Mouse (Mus musculus) heart, postnatal 4 days (tissue): ENCODE measurements around the gene Cryba4. TPM values are rescaled to one million over a fixed set of nuclear protein-coding genes. Genes with fewer than 3 reads are reported as not detected.

Source experiments
- DNase-seq: peaks from one replicate; pipeline ENCODE4 v3.0.0; 2021
- total RNA-seq, 2 experiments: library from RNA; stranded (reverse); gene quantifications; 2 replicates each; pipeline ENCODE4 v1.2.3; 2021

Gene Cryba4
- total RNA-seq, 2 experiments from 2014 or later: 1.7 to 2.3 TPM

- DNase-seq: no peak
Measured at GRCm38 (mm10) chr5:112235806-112236205, 16.5 kb downstream of the Cryba4 start.

- no peak for DNase-seq
Measured at GRCm38 (mm10) chr5:112228240-112229076, 23.9 kb downstream of the Cryba4 start.

- no peak for DNase-seq
Measured at GRCm38 (mm10) chr5:112227898-112228239, 24.4 kb downstream of the Cryba4 start.

GRCm38 (mm10) chr5:112227354-112227753 lies 25.0 kb downstream of the Cryba4 start:
- no peak for DNase-seq

- no peak for DNase-seq
Measured at GRCm38 (mm10) chr5:112225591-112225990, 26.7 kb downstream of the Cryba4 start.

- no peak for DNase-seq
Measured at GRCm38 (mm10) chr5:112220203-112220602, 32.1 kb downstream of the Cryba4 start.

- DNase-seq: no peak
Measured at GRCm38 (mm10) chr5:112219398-112219797, 32.9 kb downstream of the Cryba4 start.

GRCm38 (mm10) chr5:112218679-112219078 lies 33.6 kb downstream of the Cryba4 start:
- DNase-seq: no peak

- no peak for DNase-seq
Measured at GRCm38 (mm10) chr5:112217031-112217430, 35.3 kb downstream of the Cryba4 start.

GRCm38 (mm10) chr5:112216335-112216734 lies 36.0 kb downstream of the Cryba4 start:
- no peak for DNase-seq

- no peak for DNase-seq
Measured at GRCm38 (mm10) chr5:112215801-112216251, 36.5 kb downstream of the Cryba4 start.

GRCm38 (mm10) chr5:112215291-112215751 lies 37.0 kb downstream of the Cryba4 start:
- no peak for DNase-seq

- peak; percentile 76 for DNase-seq
Measured at GRCm38 (mm10) chr5:112214419-112214818, 37.9 kb downstream of the Cryba4 start.

GRCm38 (mm10) chr5:112213331-112214240 lies 38.7 kb downstream of the Cryba4 start:
- DNase-seq: no peak

GRCm38 (mm10) chr5:112212711-112213264 lies 39.5 kb downstream of the Cryba4 start:
- DNase-seq: no peak

- no peak for DNase-seq
Measured at GRCm38 (mm10) chr5:112211911-112212310, 40.4 kb downstream of the Cryba4 start.

GRCm38 (mm10) chr5:112210104-112210503 lies 42.2 kb downstream of the Cryba4 start:
- DNase-seq: peak; percentile 78

GRCm38 (mm10) chr5:112208321-112208720 lies 44.0 kb downstream of the Cryba4 start:
- no peak for DNase-seq

GRCm38 (mm10) chr5:112206543-112207255 lies 45.6 kb downstream of the Cryba4 start:
- no peak for DNase-seq

- DNase-seq: no peak
Measured at GRCm38 (mm10) chr5:112199656-112200055, 52.7 kb downstream of the Cryba4 start.
